Mouse (Mus musculus) testis, postnatal 10 days (tissue): ENCODE results near the gene Jak2.

Experiments
- DNase-seq: peaks from one replicate; pipeline ENCODE4 v3.0.0; 2021; ENCODE audit warnings: low spot score

Gene Jak2

GRCm38 (mm10) chr19:29362173-29362930, 110.7 kb downstream of the Jak2 start:
- DNase-seq = no peak
